Mouse (Mus musculus) lung, postnatal 0 days (tissue): ENCODE data around the gene Mpig6b. TPM values are rescaled to one million over a fixed set of nuclear protein-coding genes. Genes with fewer than 3 reads are reported as not detected.

Experiments used
- ATAC-seq: fragments of 200-750 bp; cut with Nextera tagmentation; 2 replicates; pipeline ENCODE4 v1.8.0; 2017; ENCODE audit warnings: moderate library complexity
- DNase-seq: peaks from one replicate; pipeline ENCODE4 v3.0.0-alpha.2; 2016; ENCODE audit warnings: low spot score
- H3K27ac ChIP-seq: fragments of 300-500 bp; sonication (generic); 2 replicates; pipeline ENCODE4 v1.5.1; 2014; ENCODE audit warnings: antibody characterized with exemption, mild to moderate bottlenecking, low read length, mixed read lengths
- H3K27me3 ChIP-seq: fragments of 300-500 bp; sonication (generic); replicated peaks from 2 replicates; pipeline ENCODE4 v1.6.1; 2014; ENCODE audit warnings: low read length, mixed read lengths; ENCODE audit not compliant: insufficient read depth
- H3K36me3 ChIP-seq: fragments of 300-500 bp; sonication (generic); 2 replicates; pipeline ENCODE4 v1.6.1; 2014; ENCODE audit warnings: low read length, mixed read lengths; ENCODE audit not compliant: insufficient read depth
- H3K4me1 ChIP-seq: fragments of 300-500 bp; sonication (generic); 2 replicates; pipeline ENCODE4 v1.6.1; 2014; ENCODE audit warnings: antibody characterized with exemption, low read depth, low read length, mixed read lengths; ENCODE audit not compliant: insufficient read depth
- H3K4me2 ChIP-seq: fragments of 300-500 bp; sonication (generic); replicated peaks from 2 replicates; pipeline ENCODE4 v1.6.1; 2014; ENCODE audit warnings: low read depth, mild to moderate bottlenecking, low read length, moderate library complexity, mixed read lengths
- H3K4me3 ChIP-seq: fragments of 300-500 bp; sonication (generic); 2 replicates; pipeline ENCODE4 v1.5.1; 2014; ENCODE audit warnings: low read depth, low read length
- H3K9ac ChIP-seq: fragments of 300-500 bp; sonication (generic); replicated peaks from 2 replicates; pipeline ENCODE4 v1.6.1; 2014; ENCODE audit warnings: low read depth, mild to moderate bottlenecking
- H3K9me3 ChIP-seq: fragments of 300-500 bp; sonication (generic); 2 replicates; pipeline ENCODE4 v1.6.1; 2016; ENCODE audit warnings: low read length, mixed read lengths
- CTCF ChIP-seq: IDR thresholded peaks from 2 replicates; pipeline ENCODE4 v1.5.1; 2016; ENCODE audit warnings: antibody characterized with exemption, mild to moderate bottlenecking
- EP300 ChIP-seq: IDR thresholded peaks from 2 replicates; pipeline ENCODE4 v1.6.1; 2016; ENCODE audit warnings: antibody characterized with exemption, mild to moderate bottlenecking, control low read depth
- WGBS: fragments of 180-500 bp; shearing (Covaris S2); extraction: QIAGEN DNeasy Blood & Tissue Kit; methylation state at CpG from one replicate; pipeline ENCODE4 v1.1.7; 2014; 5-methylcytosine and 5-hydroxymethylcytosine counted together
- polyA plus RNA-seq: library from polyadenylated mRNA; unstranded; fragments of >200 nt; fragmentation: Nextera tagmentation; extraction: Ambion mirVana; gene quantifications from 2 replicates; pipeline ENCODE4 v1.2.1, GENCODE M21; 2015

Mpig6b gene
- polyA plus RNA-seq, 1 experiment from 2014 or later, result 2.3 TPM

- peaks cover 29% of the 10 kb centered on the region; the same call in 1 of the 2 replicates for H3K36me3 ChIP-seq
- peak within 1 kb of the TSS; percentile 70 for H3K4me2 ChIP-seq
- peak; percentile 96 for DNase-seq
- peaks cover 7% of the 10 kb centered on the region for H3K4me1 ChIP-seq
- peak within 1 kb of the TSS; percentile 63 for H3K9ac ChIP-seq
- H3K27ac ChIP-seq, result peak within 1 kb of the TSS; percentile 88
- peak; percentile 93 for ATAC-seq
- under 1% methylated on average over 56 of the region's 57 CpGs for WGBS
- TF ChIP-seq CTCF (peak; percentile 79), EP300 (no peak)
- H3K9me3 ChIP-seq, result no peaks in the 10 kb centered on the region
- H3K4me3 ChIP-seq, result peak within 1 kb of the TSS; percentile 71
- no peaks in the 10 kb centered on the region for H3K27me3 ChIP-seq
Measured at GRCm38 (mm10) chr17:35058911-35059892, 6.8 kb downstream of the Mpig6b start, which contains the start of gene Ddah2. Ddah2 (plus strand) TSS chr17:35059035.

- H3K27me3 ChIP-seq, result no peaks in the 10 kb centered on the region
- H3K4me2 ChIP-seq, result peak overlapping the region; percentile 70
- DNase-seq, result no peak
- 39% methylated on average over 9 of the region's 9 CpGs for WGBS
- 0 out of 2 replicates have a peak overlapping the region, but pooled peaks have one; percentile 88 for H3K27ac ChIP-seq
- peaks cover 7% of the 10 kb centered on the region for H3K4me1 ChIP-seq
- H3K9ac ChIP-seq, result no peak overlapping the region
- no peak overlapping the region for H3K4me3 ChIP-seq
- no peaks in the 10 kb centered on the region for H3K9me3 ChIP-seq
- TF ChIP-seq CTCF (no peak), EP300 (no peak)
- no peak for ATAC-seq
- H3K36me3 ChIP-seq, result peaks cover 38% of the 10 kb centered on the region; the same call in 1 of the 2 replicates
Measured at GRCm38 (mm10) chr17:35058316-35058715, 7.7 kb downstream of the Mpig6b start.

GRCm38 (mm10) chr17:35057090-35057489, 8.9 kb downstream of the Mpig6b start:
- no peak for DNase-seq
- WGBS, result 60% methylated on average over 3 of the region's 3 CpGs
- peaks cover 7% of the 10 kb centered on the region for H3K4me1 ChIP-seq
- H3K9me3 ChIP-seq, result no peaks in the 10 kb centered on the region
- H3K4me3 ChIP-seq, result no peak overlapping the region
- H3K9ac ChIP-seq, result no peak overlapping the region
- H3K27me3 ChIP-seq, result no peaks in the 10 kb centered on the region
- no peak for ATAC-seq
- H3K27ac ChIP-seq, result no peak overlapping the region
- H3K4me2 ChIP-seq, result no peak overlapping the region
- H3K36me3 ChIP-seq, result peaks cover 45% of the 10 kb centered on the region; the same call in 1 of the 2 replicates
- no peak for TF ChIP-seq CTCF
- TF ChIP-seq EP300, result no peak

GRCm38 (mm10) chr17:35055691-35056495, 10.1 kb downstream of the Mpig6b start:
- Histone ChIP-seq H3K9ac (no peak overlapping the region), H3K4me1 (peaks cover 7% of the 10 kb centered on the region), H3K36me3 (peaks cover 38% of the 10 kb centered on the region; the same call in 1 of the 2 replicates), H3K27me3 (no peaks in the 10 kb centered on the region), H3K9me3 (no peaks in the 10 kb centered on the region), H3K4me2 (no peak overlapping the region), H3K27ac (no peak overlapping the region), H3K4me3 (no peak overlapping the region)
- TF ChIP-seq CTCF, result no peak
- no peak for TF ChIP-seq EP300
- DNase-seq, result no peak
- no peak for ATAC-seq
- WGBS, result 87% methylated on average over 7 of the region's 7 CpGs

- Histone ChIP-seq H3K4me1 (peaks cover 10% of the 10 kb centered on the region; the same call in 1 of the 2 replicates), H3K4me2 (peak overlapping the region; percentile 83), H3K9me3 (no peaks in the 10 kb centered on the region), H3K27ac (peak overlapping the region; percentile 71), H3K36me3 (peaks cover 35% of the 10 kb centered on the region; the same call in 1 of the 2 replicates), H3K27me3 (no peaks in the 10 kb centered on the region), H3K9ac (peak overlapping the region; percentile 21; the same call in 1 of the 2 replicates), H3K4me3 (0 out of 2 replicates have a peak overlapping the region, but pooled peaks have one; percentile 14)
- TF ChIP-seq CTCF, result no peak
- no peak for TF ChIP-seq EP300
- ATAC-seq, result no peak
- DNase-seq, result no peak
- WGBS, result 59% methylated on average over 12 of the region's 12 CpGs
Measured at GRCm38 (mm10) chr17:35052271-35052798, 13.6 kb downstream of the Mpig6b start.
